Mouse (Mus musculus) thymus, adult 2 months (tissue): Measurements from ENCODE around the gene Narfl.

ENCODE experiments used
- CTCF ChIP-seq: fragments of 200-500 bp; IDR thresholded peaks from 2 replicates; pipeline ENCODE4 v1.5.1; 2012; ENCODE audit warnings: mild to moderate bottlenecking, control low read depth, low read length, moderate library complexity, borderline replicate concordance; ENCODE audit not compliant: control insufficient read depth, poor library complexity, insufficient read depth; ENCODE audit errors: extremely low read depth
- POLR2A ChIP-seq: fragments of 200-500 bp; IDR thresholded peaks from 2 replicates; pipeline ENCODE4 v1.6.1; 2012; ENCODE audit warnings: mild to moderate bottlenecking, low read length, control low read depth, moderate library complexity; ENCODE audit not compliant: control insufficient read depth, poor library complexity, insufficient read depth; ENCODE audit errors: extremely low read depth

GRCm38 (mm10) chr17:25735246-25735645 lies 38.3 kb upstream of the Narfl start:
- TF ChIP-seq POLR2A (no peak), CTCF (no peak)
